Mouse (Mus musculus): ENCODE data around the gene Crhbp. TPM values are rescaled to one million over a fixed set of nuclear protein-coding genes. Genes with fewer than 3 reads are reported as not detected.

The Crhbp gene
- not detected for polyA plus RNA-seq (2012; fragmentation: generic; extraction: Trizol)

GRCm38 (mm10) chr13:95444824-95445223 lies at the start of gene Crhbp:
Gene Crhbp (minus strand): TSS chr13:95444924.

GRCm38 (mm10) chr13:95478671-95479413 lies 34.1 kb upstream of the Crhbp start, which contains the start of gene S100z:
Gene S100z (minus strand): TSS chr13:95478721.

Other genes with a start within 250 kb of the Crhbp start
- gene Pde8b, start 194.6 kb downstream of the Crhbp start, polyA plus RNA-seq (2012; fragmentation: generic; extraction: Trizol), result under 1 TPM; 0.06 to 0.40 TPM
- 10 to 100 TPM in 1 of 2 experiments, 1 to 10 TPM in 1; 8.0 to 35.9 TPM for gene Zbed3, start 121.3 kb downstream of the Crhbp start, polyA plus RNA-seq (2012; fragmentation: generic; extraction: Trizol)
- gene Aggf1, start 69.6 kb downstream of the Crhbp start, polyA plus RNA-seq (2012; fragmentation: generic; extraction: Trizol), result 10 to 100 TPM in 1 of 2 experiments, 1 to 10 TPM in 1; 1.8 to 17.9 TPM
- not detected for gene S100z, start 33.8 kb upstream of the Crhbp start, polyA plus RNA-seq (2012; fragmentation: generic; extraction: Trizol)
- gene F2rl1, start 80.3 kb upstream of the Crhbp start, polyA plus RNA-seq (2012; fragmentation: generic; extraction: Trizol), result not detected
- 10 to 100 TPM in 1 of 2 experiments, 1 to 10 TPM in 1; 1.2 to 16.6 TPM for gene F2r, start 173.6 kb upstream of the Crhbp start, polyA plus RNA-seq (2012; fragmentation: generic; extraction: Trizol)